Comparison of ENCODE assay signal across 24 mouse cellular contexts in the genomic region with DNA sequence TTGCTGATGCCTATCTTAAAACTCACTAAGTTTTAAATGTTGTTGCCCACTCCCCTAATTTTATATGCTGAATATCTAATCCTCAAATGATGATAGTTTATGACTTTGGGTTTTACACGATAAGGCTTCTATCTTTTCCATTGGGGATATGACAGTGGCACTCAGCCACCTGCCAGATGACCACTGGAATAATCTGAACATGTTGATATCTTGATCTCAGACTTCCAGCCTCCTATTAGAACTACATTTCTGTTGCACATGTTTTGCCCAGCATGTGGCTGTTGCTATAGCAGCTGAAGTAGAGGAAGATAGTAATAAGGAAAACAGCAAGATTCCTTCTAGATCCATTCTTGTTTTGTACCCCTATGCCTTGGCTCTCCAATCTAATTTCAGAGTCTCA.
"Had no signal": no experiment of that assay in that cellular context is flagged by ENCODE, and none has a peak within 500 bp of the region (broad histone marks: within the 10 kb centered on the region; RNA-seq: fewer than 3 reads in every experiment).

No protein-coding gene starts in this region.

- H3K9me3 ChIP-seq: kidney, embryonic 15.5 days; limb, embryonic 12.5 days; limb, embryonic 15.5 days; midbrain, embryonic 13.5 days; neural tube, embryonic 13.5 days had no signal

- H3K36me3 ChIP-seq: kidney, embryonic 15.5 days; limb, embryonic 12.5 days; limb, embryonic 15.5 days; midbrain, embryonic 13.5 days; neural tube, embryonic 13.5 days had no signal

- H3K27me3 ChIP-seq: kidney, embryonic 15.5 days; limb, embryonic 12.5 days; limb, embryonic 15.5 days; midbrain, embryonic 13.5 days; neural tube, embryonic 13.5 days had no signal

- DNase-seq: kidney, adult 11 months; kidney, adult 8-10 months; kidney, postnatal 10 days; kidney, postnatal 36 days; layer of hippocampus, adult 9-11 months; liver, postnatal 0 days; lung, embryonic 14.5 days; right cerebral cortex, adult 18-20 months; right cerebral cortex, postnatal 14 days; right cerebral cortex, postnatal 4 days; thymus, adult 2 months; thymus, postnatal 14 days; thymus, postnatal 4 days had no signal

- ATAC-seq: liver, postnatal 0 days; lung, postnatal 0 days; midbrain, embryonic 13.5 days had no signal

- H3K4me2 ChIP-seq: kidney, embryonic 15.5 days; limb, embryonic 12.5 days; limb, embryonic 15.5 days; liver, embryonic 11.5 days; lung, embryonic 14.5 days; midbrain, embryonic 13.5 days; neural tube, embryonic 13.5 days had no signal

- H3K4me3 ChIP-seq: kidney, embryonic 15.5 days; limb, embryonic 12.5 days; limb, embryonic 15.5 days; midbrain, embryonic 13.5 days; myocyte; neural tube, embryonic 13.5 days had no signal

- H3K27ac ChIP-seq: kidney, embryonic 15.5 days; limb, embryonic 12.5 days; limb, embryonic 15.5 days; liver, embryonic 14.5 days; macrophage; midbrain, embryonic 13.5 days; neural tube, embryonic 13.5 days; stomach, postnatal 0 days had no signal

- H3K4me1 ChIP-seq: kidney, embryonic 15.5 days; limb, embryonic 12.5 days; limb, embryonic 15.5 days; midbrain, embryonic 13.5 days; neural tube, embryonic 13.5 days had no signal

- H3K9ac ChIP-seq: kidney, embryonic 15.5 days; limb, embryonic 12.5 days; limb, embryonic 15.5 days; liver, embryonic 14.5 days; liver, postnatal 0 days; lung, embryonic 14.5 days; midbrain, embryonic 13.5 days; neural tube, embryonic 13.5 days had no signal
